Mouse (Mus musculus): ENCODE measurements at regions not wholly inside any gene's neighbourhood (a gene's known extent, or its start where the extent isn't known, plus 50 kb on each side); places are given as distances from the start of the nearest gene placed in this dataset.

GRCm38 (mm10) chr3:133599731-133600130, 54.8 kb upstream of the Tet2 start:
- no peak for ATAC-seq (replicated peaks; ENCODE audit: poor library complexity)

GRCm38 (mm10) chr3:133600447-133601220, 55.7 kb upstream of the Tet2 start:
- peak; percentile 54 for ATAC-seq (replicated peaks; ENCODE audit: poor library complexity)

GRCm38 (mm10) chr3:133605460-133605859, 60.5 kb upstream of the Tet2 start:
- peak; percentile 53 for ATAC-seq (replicated peaks; ENCODE audit: poor library complexity)

- no peak for ATAC-seq (replicated peaks; ENCODE audit: poor library complexity)
Measured at GRCm38 (mm10) chr3:133608845-133609261, 63.9 kb upstream of the Tet2 start.

GRCm38 (mm10) chr3:133613836-133614711, 69.1 kb upstream of the Tet2 start:
- peak; percentile 84 for ATAC-seq (replicated peaks; ENCODE audit: poor library complexity)

- no peak for ATAC-seq (replicated peaks; ENCODE audit: poor library complexity)
Measured at GRCm38 (mm10) chr3:133614712-133615426, 69.9 kb upstream of the Tet2 start.

GRCm38 (mm10) chr3:133617036-133617435, 72.1 kb upstream of the Tet2 start:
- ATAC-seq (replicated peaks; ENCODE audit: poor library complexity) = no peak

- ATAC-seq (replicated peaks; ENCODE audit: poor library complexity) = no peak
Measured at GRCm38 (mm10) chr3:133618491-133618890, 73.6 kb upstream of the Tet2 start.

GRCm38 (mm10) chr3:133623201-133623744, 78.3 kb upstream of the Tet2 start:
- peak; percentile 54 for ATAC-seq (replicated peaks; ENCODE audit: poor library complexity)

- peak; percentile 20 for ATAC-seq (replicated peaks; ENCODE audit: poor library complexity)
Measured at GRCm38 (mm10) chr3:133624079-133624875, 79.3 kb upstream of the Tet2 start.

GRCm38 (mm10) chr3:133625046-133625445, 80.1 kb upstream of the Tet2 start:
- no peak for ATAC-seq (replicated peaks; ENCODE audit: poor library complexity)

- ATAC-seq (replicated peaks; ENCODE audit: poor library complexity) = peak; percentile 55
Measured at GRCm38 (mm10) chr3:133626442-133626841, 81.5 kb upstream of the Tet2 start.

GRCm38 (mm10) chr3:133627116-133627844, 82.3 kb upstream of the Tet2 start:
- ATAC-seq (replicated peaks; ENCODE audit: poor library complexity) = no peak

- ATAC-seq (replicated peaks; ENCODE audit: poor library complexity) = peak; percentile 74
Measured at GRCm38 (mm10) chr3:133634306-133634705, 89.4 kb upstream of the Tet2 start.

GRCm38 (mm10) chr3:133645604-133646003, 100.7 kb upstream of the Tet2 start:
- ATAC-seq (replicated peaks; ENCODE audit: poor library complexity) = peak; percentile 85

- no peak for ATAC-seq (replicated peaks; ENCODE audit: poor library complexity)
Measured at GRCm38 (mm10) chr3:133646449-133647059, 101.6 kb upstream of the Tet2 start.

- ATAC-seq (replicated peaks; ENCODE audit: poor library complexity) = peak; percentile 73
Measured at GRCm38 (mm10) chr3:133650025-133650424, 105.1 kb upstream of the Tet2 start.

- ATAC-seq (replicated peaks; ENCODE audit: poor library complexity) = peak; percentile 69
Measured at GRCm38 (mm10) chr3:133651996-133652395, 107.1 kb upstream of the Tet2 start.

- peak; percentile 96 for ATAC-seq (replicated peaks; ENCODE audit: poor library complexity)
Measured at GRCm38 (mm10) chr3:133659759-133660158, 114.8 kb upstream of the Tet2 start.

Data from megakaryocyte progenitor cell, adult 5-6 weeks (primary cell).